Mouse (Mus musculus): ENCODE measurements around the gene Sfxn3. TPM values are rescaled to one million over a fixed set of nuclear protein-coding genes. Genes with fewer than 3 reads are reported as not detected.
A peak's percentile ranks its signal among the peaks of the same experiment; 100 is the strongest.

Gene Sfxn3
- polyA plus RNA-seq, 1 experiment: 84.2 TPM

DNA sequence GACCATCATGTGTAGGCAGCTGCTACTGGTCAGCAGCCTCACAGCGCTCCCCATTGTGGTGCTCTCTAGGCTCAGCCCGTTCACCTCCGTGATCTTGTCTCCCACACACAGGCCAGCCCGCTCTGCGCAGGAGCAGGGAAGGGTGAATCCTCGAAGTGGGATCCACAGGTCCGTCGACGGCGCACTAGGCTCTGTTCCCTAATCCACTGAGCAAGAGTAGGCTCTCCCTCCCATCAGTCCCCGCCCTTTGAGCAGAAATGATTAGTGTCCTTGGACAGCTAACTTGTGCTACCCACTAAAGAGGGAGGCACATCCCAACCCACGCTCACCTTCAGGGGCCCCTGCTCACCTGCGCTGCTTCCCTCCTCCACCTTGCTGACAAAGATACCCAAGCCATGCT, 7.1 kb upstream of the Sfxn3 start:
- WGBS: 48% methylated on average over 13 of the region's 13 CpGs
- no peak for DNase-seq
- Histone ChIP-seq H3K4me3 (replicated peaks; ENCODE audit: extremely low read depth, low read depth, low read length) (no peak overlapping the region), H3K4me1 (ENCODE audit: control insufficient read depth, insufficient read depth, low read length) (no peaks in the 10 kb centered on the region)
- no peak for TF ChIP-seq POLR2A (IDR thresholded peaks at IDR 0.05; ENCODE audit: borderline replicate concordance, extremely low read depth, low read depth, low read length)
- no peak for TF ChIP-seq CTCF (IDR thresholded peaks at IDR 0.05; ENCODE audit: insufficient read depth, low read length)

GRCm38 (mm10) chr19:45044389-45044927, 2.8 kb upstream of the Sfxn3 start:
- DNase-seq: no peak
- TF ChIP-seq CTCF (IDR thresholded peaks at IDR 0.05; ENCODE audit: insufficient read depth, low read length): no peak
- no peak for TF ChIP-seq POLR2A (IDR thresholded peaks at IDR 0.05; ENCODE audit: borderline replicate concordance, extremely low read depth, low read depth, low read length)
- Histone ChIP-seq H3K4me1 (ENCODE audit: control insufficient read depth, insufficient read depth, low read length) (peaks cover 6% of the 10 kb centered on the region; the same call in 1 of the 2 replicates), H3K4me3 (replicated peaks; ENCODE audit: extremely low read depth, low read depth, low read length) (no peak overlapping the region)
- 69% methylated on average over 11 of the region's 11 CpGs for WGBS

- WGBS: 57% methylated on average over 15 of the region's 15 CpGs
- no peak for TF ChIP-seq CTCF (IDR thresholded peaks at IDR 0.05; ENCODE audit: insufficient read depth, low read length)
- no peak for TF ChIP-seq POLR2A (IDR thresholded peaks at IDR 0.05; ENCODE audit: borderline replicate concordance, extremely low read depth, low read depth, low read length)
- no peak overlapping the region for H3K4me3 ChIP-seq (replicated peaks; ENCODE audit: extremely low read depth, low read depth, low read length)
- H3K4me1 ChIP-seq (ENCODE audit: control insufficient read depth, insufficient read depth, low read length): peaks cover 6% of the 10 kb centered on the region; the same call in 1 of the 2 replicates
- DNase-seq: no peak
Measured at GRCm38 (mm10) chr19:45045236-45045635, 2.1 kb upstream of the Sfxn3 start.

DNA sequence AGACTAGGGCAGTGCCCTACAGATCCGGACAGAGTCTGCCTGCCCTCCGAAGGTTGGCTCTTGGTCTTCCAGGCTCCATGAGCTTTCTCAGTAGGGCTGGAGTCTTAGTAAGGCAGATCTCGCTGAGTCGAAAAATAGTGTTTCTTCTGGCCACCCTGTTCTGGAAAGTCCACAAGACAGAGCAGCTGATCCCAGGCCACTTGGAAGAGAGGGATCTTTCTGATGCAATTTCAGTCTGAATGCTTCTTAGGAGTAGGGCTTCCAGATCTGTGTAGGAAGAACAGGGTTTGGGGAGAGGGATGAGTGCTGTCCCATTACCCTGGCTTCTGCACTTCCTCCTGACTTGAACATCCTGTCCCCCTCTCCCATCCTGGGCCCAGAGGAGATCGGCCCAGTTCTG, 1.7 kb upstream of the Sfxn3 start, which contains the start of gene Pdzd7:
TSS of gene Pdzd7 (minus strand) at position 67 of the 400 bp plus-strand sequence.
- no peak for DNase-seq
- Histone ChIP-seq H3K4me1 (ENCODE audit: control insufficient read depth, insufficient read depth, low read length) (peaks cover 6% of the 10 kb centered on the region; the same call in 1 of the 2 replicates), H3K4me3 (replicated peaks; ENCODE audit: extremely low read depth, low read depth, low read length) (peak within 1 kb of the TSS; percentile 91)
- no peak for TF ChIP-seq POLR2A (IDR thresholded peaks at IDR 0.05; ENCODE audit: borderline replicate concordance, extremely low read depth, low read depth, low read length)
- no peak for TF ChIP-seq CTCF (IDR thresholded peaks at IDR 0.05; ENCODE audit: insufficient read depth, low read length)
- 75% methylated on average over 5 of the region's 5 CpGs for WGBS

DNA sequence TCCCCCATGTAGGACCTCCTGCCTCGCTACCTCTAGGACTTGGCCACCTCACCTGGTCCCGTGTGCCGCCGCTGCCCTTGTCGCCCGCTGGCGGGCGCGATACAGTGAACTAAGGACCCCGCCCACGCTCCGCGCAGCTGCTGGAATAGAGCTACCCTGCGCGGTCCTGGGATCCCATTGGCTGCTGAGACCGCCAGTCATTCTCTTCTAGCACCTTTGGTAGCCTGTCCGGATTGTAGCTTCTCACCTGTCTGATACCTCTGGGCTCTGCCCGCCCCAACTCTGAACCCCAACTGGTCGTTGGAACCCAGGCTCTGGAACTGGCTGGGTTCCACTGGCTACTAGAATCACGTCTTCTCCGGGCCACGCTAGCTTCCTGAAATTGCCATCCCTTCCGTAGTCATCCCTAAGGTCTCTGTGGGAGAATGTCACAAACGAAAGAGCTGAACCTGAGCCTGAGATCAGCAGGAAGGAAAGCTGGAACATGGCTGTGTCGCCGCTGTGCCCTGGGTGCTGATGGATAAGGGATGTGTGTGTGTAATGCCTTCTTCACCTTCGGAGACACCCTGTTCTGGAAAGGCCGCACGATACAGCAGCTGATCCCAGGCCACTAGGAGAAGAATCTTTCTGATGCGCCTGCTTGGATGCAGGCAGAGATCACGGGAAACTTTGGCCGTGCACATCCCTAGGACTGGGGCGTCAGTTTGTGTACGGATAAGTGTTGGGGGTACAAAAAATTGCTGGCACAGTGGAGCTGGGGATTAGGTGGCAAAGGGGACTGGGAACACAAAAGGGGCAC, 581 bp upstream of the Sfxn3 start:
- H3K4me3 ChIP-seq (replicated peaks; ENCODE audit: extremely low read depth, low read depth, low read length): peak overlapping the region; percentile 91
- peak; percentile 86 for DNase-seq
- TF ChIP-seq POLR2A (IDR thresholded peaks at IDR 0.05; ENCODE audit: borderline replicate concordance, extremely low read depth, low read depth, low read length) (no peak), CTCF (IDR thresholded peaks at IDR 0.05; ENCODE audit: insufficient read depth, low read length) (no peak)
- WGBS: 2% methylated on average over 34 of the region's 34 CpGs
- H3K4me1 ChIP-seq (ENCODE audit: control insufficient read depth, insufficient read depth, low read length): peaks cover 6% of the 10 kb centered on the region; the same call in 1 of the 2 replicates

DNA sequence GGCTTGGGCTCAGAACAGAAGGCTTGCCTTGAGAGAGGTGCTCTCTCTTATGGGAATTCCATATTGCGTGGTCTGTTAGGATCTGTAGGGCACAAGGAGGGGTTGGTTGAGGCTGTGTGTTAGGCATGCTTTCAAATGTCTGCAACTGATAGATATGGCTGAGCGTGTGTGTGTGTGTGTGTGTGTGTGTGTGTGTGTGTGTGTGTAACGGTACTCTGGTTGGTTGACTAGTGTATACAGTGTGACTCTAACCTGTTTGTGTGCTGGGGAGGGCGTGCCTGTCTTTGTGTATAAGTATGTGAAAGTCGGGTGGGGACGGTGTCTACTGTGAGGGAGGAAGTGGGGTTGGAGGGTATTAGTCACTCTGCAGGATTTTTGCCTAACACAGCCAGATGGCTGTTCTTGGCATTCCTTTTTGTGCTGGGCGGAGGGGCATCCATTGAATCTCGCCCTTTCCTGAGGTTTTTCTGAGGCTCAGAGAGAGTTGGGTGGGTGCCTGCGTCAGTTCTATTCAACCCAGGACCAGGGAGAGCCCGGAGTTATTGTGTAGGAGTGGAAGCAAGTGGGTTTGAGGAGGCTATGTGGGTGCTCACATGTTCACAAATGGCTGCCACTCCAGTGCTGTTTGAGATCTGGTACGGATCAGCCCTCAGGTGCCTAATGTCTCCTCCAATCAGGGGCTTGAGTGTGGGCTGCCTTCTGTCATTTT, 786 bp downstream of the Sfxn3 start:
- no peak for DNase-seq
- TF ChIP-seq POLR2A (IDR thresholded peaks at IDR 0.05; ENCODE audit: borderline replicate concordance, extremely low read depth, low read depth, low read length) (no peak), CTCF (IDR thresholded peaks at IDR 0.05; ENCODE audit: insufficient read depth, low read length) (no peak)
- WGBS: under 1% methylated on average over 11 of the region's 11 CpGs
- H3K4me3 ChIP-seq (replicated peaks; ENCODE audit: extremely low read depth, low read depth, low read length): peak overlapping the region; percentile 91
- peaks cover 6% of the 10 kb centered on the region; the same call in 1 of the 2 replicates for H3K4me1 ChIP-seq (ENCODE audit: control insufficient read depth, insufficient read depth, low read length)

DNA sequence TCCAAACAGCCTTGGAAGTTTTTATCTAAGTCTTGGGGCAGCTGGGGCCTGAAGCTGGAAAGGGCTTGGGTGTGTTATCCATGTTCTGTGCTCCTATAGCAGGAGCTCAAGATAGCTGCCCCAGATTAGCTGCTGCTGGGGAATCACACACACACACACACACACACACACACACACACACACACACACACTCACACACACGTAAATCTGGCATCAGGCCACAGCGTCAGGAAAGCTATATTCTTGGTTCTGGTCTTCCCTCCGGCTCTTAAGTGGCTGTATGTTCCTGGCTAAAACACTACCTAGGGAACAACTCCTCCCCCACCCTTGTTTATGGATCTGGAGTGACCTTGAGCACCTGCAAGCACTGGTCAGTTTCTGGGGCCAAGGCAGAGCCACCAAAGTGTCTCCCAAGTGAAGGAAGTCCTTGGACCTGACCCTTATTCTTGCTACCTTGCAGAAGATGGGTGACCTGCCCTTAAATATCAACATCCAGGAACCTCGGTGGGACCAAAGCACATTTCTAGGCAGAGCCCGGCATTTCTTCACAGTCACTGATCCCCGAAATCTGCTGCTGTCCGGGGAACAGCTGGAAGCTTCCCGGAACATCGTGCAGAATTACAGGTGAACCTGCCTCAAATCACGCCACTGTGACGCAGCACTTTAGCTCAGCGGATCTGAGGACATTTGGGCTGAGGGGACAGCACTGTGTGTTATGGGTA, 1.5 kb downstream of the Sfxn3 start:
- no peak for DNase-seq
- WGBS: 68% methylated on average over 12 of the region's 12 CpGs
- TF ChIP-seq POLR2A (IDR thresholded peaks at IDR 0.05; ENCODE audit: borderline replicate concordance, extremely low read depth, low read depth, low read length) (no peak), CTCF (IDR thresholded peaks at IDR 0.05; ENCODE audit: insufficient read depth, low read length) (no peak)
- Histone ChIP-seq H3K4me3 (replicated peaks; ENCODE audit: extremely low read depth, low read depth, low read length) (peak overlapping the region; percentile 91), H3K4me1 (ENCODE audit: control insufficient read depth, insufficient read depth, low read length) (peaks cover 6% of the 10 kb centered on the region; the same call in 1 of the 2 replicates)

- no peak overlapping the region for H3K4me3 ChIP-seq (replicated peaks; ENCODE audit: extremely low read depth, low read depth, low read length)
- TF ChIP-seq POLR2A (IDR thresholded peaks at IDR 0.05; ENCODE audit: borderline replicate concordance, extremely low read depth, low read depth, low read length) (no peak), CTCF (IDR thresholded peaks at IDR 0.05; ENCODE audit: insufficient read depth, low read length) (no peak)
- WGBS: 66% methylated on average over 9 of the region's 9 CpGs
- H3K4me1 ChIP-seq (ENCODE audit: control insufficient read depth, insufficient read depth, low read length): peaks cover 6% of the 10 kb centered on the region; the same call in 1 of the 2 replicates
- DNase-seq: no peak
Measured at GRCm38 (mm10) chr19:45049523-45049922, 2.2 kb downstream of the Sfxn3 start.

GRCm38 (mm10) chr19:45053451-45053850, 6.1 kb downstream of the Sfxn3 start:
- TF ChIP-seq POLR2A (IDR thresholded peaks at IDR 0.05; ENCODE audit: borderline replicate concordance, extremely low read depth, low read depth, low read length) (no peak), CTCF (IDR thresholded peaks at IDR 0.05; ENCODE audit: insufficient read depth, low read length) (no peak)
- 78% methylated on average over 8 of the region's 8 CpGs for WGBS
- H3K4me1 ChIP-seq (ENCODE audit: control insufficient read depth, insufficient read depth, low read length): peaks cover 15% of the 10 kb centered on the region
- no peak overlapping the region for H3K4me3 ChIP-seq (replicated peaks; ENCODE audit: extremely low read depth, low read depth, low read length)
- DNase-seq: no peak

All from lung, adult 2 months (tissue).